Mouse (Mus musculus) MEL (cell line): ENCODE results near the gene Fbxw2. TPM values are rescaled to one million over a fixed set of nuclear protein-coding genes. Genes with fewer than 3 reads are reported as not detected.

Source experiments
- DNase-seq: peaks from one replicate; pipeline ENCODE4 v3.0.0; 2011; ENCODE audit warnings: low read depth, low spot score
- H3K27ac ChIP-seq: 2 replicates; pipeline ENCODE4 v1.5.1; 2012; ENCODE audit warnings: low read depth, mild to moderate bottlenecking, control low read depth, low read length, moderate library complexity; ENCODE audit not compliant: control insufficient read depth
- H3K27me3 ChIP-seq, 2 experiments: fragments of 150-350 bp in 1 of 2; sonication (generic) in 1 of 2; 2 replicates each; pipeline ENCODE4 v1.6.1; 2012; ENCODE audit warnings: low read length in 2 of 2, mild to moderate bottlenecking in 2 of 2, improper control_type of control experiment in 1 of 2, moderate library complexity in 1 of 2; ENCODE audit not compliant: insufficient read depth in 2 of 2, control insufficient read depth in 1 of 2
- H3K36me3 ChIP-seq, 2 experiments: 2 replicates each; pipeline ENCODE4 v1.6.1; 2012 to 2014; ENCODE audit warnings: low read length in 2 of 2, improper control_type of control experiment in 1 of 2, inconsistent platforms in 1 of 2, mild to moderate bottlenecking in 1 of 2; ENCODE audit not compliant: insufficient read depth in 2 of 2, control insufficient read depth in 1 of 2
- H3K4me1 ChIP-seq, 2 experiments: fragments of 150-350 bp in 1 of 2; sonication (generic) in 1 of 2; 2 replicates each; pipeline ENCODE4 v1.6.1; 2012; ENCODE audit warnings: low read length in 2 of 2, improper control_type of control experiment in 1 of 2, mild to moderate bottlenecking in 1 of 2; ENCODE audit not compliant: insufficient read depth in 2 of 2, control insufficient read depth in 1 of 2
- H3K4me3 ChIP-seq, 2 experiments: fragments of 150-350 bp in 1 of 2; sonication (generic) in 1 of 2; 2 replicates each; pipeline ENCODE4 v1.5.1; 2012; ENCODE audit warnings: low read depth in 2 of 2, low read length in 2 of 2, mild to moderate bottlenecking in 2 of 2, moderate library complexity in 2 of 2, control low read depth in 1 of 2, improper control_type of control experiment in 1 of 2; ENCODE audit not compliant: control insufficient read depth in 1 of 2, insufficient read depth in 1 of 2
- H3K79me2 ChIP-seq: 2 replicates; pipeline ENCODE4 v1.6.1; 2012; ENCODE audit warnings: mild to moderate bottlenecking, low read length, moderate library complexity; ENCODE audit not compliant: control insufficient read depth, poor library complexity, insufficient read depth
- H3K9ac ChIP-seq: 2 replicates; pipeline ENCODE4 v1.6.1; 2012; ENCODE audit warnings: low read depth, mild to moderate bottlenecking, control low read depth, low read length, moderate library complexity; ENCODE audit not compliant: control insufficient read depth, poor library complexity, severe bottlenecking
- H3K9me3 ChIP-seq: fragments of 150-350 bp; sonication (generic); replicated peaks from 2 replicates; pipeline ENCODE4 v1.6.1; 2012; ENCODE audit warnings: mild to moderate bottlenecking, low read length, improper control_type of control experiment, moderate library complexity; ENCODE audit not compliant: insufficient read depth
- CHD2 ChIP-seq: IDR thresholded peaks from 2 replicates; pipeline ENCODE4 v1.6.1; 2011; ENCODE audit warnings: low read length, improper control_type of control experiment
- EP300 ChIP-seq, 2 experiments: IDR thresholded peaks; 2 replicates each; pipeline ENCODE4 v1.6.1; 2011; ENCODE audit warnings: improper control_type of control experiment in 2 of 2, low read length in 2 of 2, low read depth in 1 of 2, mild to moderate bottlenecking in 1 of 2
- ETS1 ChIP-seq: IDR thresholded peaks from 2 replicates; pipeline ENCODE4 v1.6.1; 2012; ENCODE audit warnings: low read depth, mild to moderate bottlenecking, inconsistent platforms, low read length, improper control_type of control experiment, moderate library complexity
- KAT2A ChIP-seq: conservative IDR thresholded peaks from 2 replicates; pipeline ENCODE4 v1.6.1; 2012; ENCODE audit warnings: low read depth, low read length, improper control_type of control experiment, inconsistent platforms
- MAFK ChIP-seq: IDR thresholded peaks from 2 replicates; pipeline ENCODE4 v1.6.1; 2011; ENCODE audit warnings: low read depth, mild to moderate bottlenecking, low read length, improper control_type of control experiment, borderline replicate concordance
- MAX ChIP-seq: IDR thresholded peaks from 2 replicates; pipeline ENCODE4 v1.6.1; 2011; ENCODE audit warnings: low read length, improper control_type of control experiment
- MAZ ChIP-seq: IDR thresholded peaks from 2 replicates; pipeline ENCODE4 v1.6.1; 2012; ENCODE audit warnings: low read depth, mild to moderate bottlenecking, inconsistent platforms, low read length, improper control_type of control experiment
- MEF2A ChIP-seq: IDR thresholded peaks from 2 replicates; pipeline ENCODE4 v1.6.1; 2014; ENCODE audit warnings: low read depth, mild to moderate bottlenecking, inconsistent platforms, low read length, improper control_type of control experiment; ENCODE audit not compliant: poor library complexity, insufficient replicate concordance, severe bottlenecking; ENCODE audit errors: extremely low read depth
- MYB ChIP-seq: IDR thresholded peaks from 2 replicates; pipeline ENCODE4 v1.6.1; 2011; ENCODE audit warnings: mild to moderate bottlenecking, low read depth, low read length, improper control_type of control experiment
- MYC ChIP-seq: IDR thresholded peaks from 2 replicates; pipeline ENCODE4 v1.6.1; 2011; ENCODE audit warnings: low read depth, mild to moderate bottlenecking, low read length, improper control_type of control experiment, moderate library complexity
- NRF1 ChIP-seq: IDR thresholded peaks from 2 replicates; pipeline ENCODE4 v1.6.1; 2014; ENCODE audit warnings: low read depth, mild to moderate bottlenecking, inconsistent platforms, low read length, improper control_type of control experiment, moderate library complexity; ENCODE audit not compliant: poor library complexity, insufficient read depth, severe bottlenecking
- POLR2A ChIP-seq, 2 experiments: IDR thresholded peaks; 2 replicates each; pipeline ENCODE4 v1.6.1; 2011 to 2012; ENCODE audit warnings: low read length in 2 of 2, mild to moderate bottlenecking in 2 of 2, control low read depth in 1 of 2, improper control_type of control experiment in 1 of 2, low read depth in 1 of 2, moderate library complexity in 1 of 2; ENCODE audit not compliant: control insufficient read depth in 1 of 2, insufficient read depth in 1 of 2, poor library complexity in 1 of 2
- POLR2AphosphoS2 ChIP-seq: IDR thresholded peaks from 2 replicates; pipeline ENCODE4 v1.6.1; 2011; ENCODE audit warnings: low read length, improper control_type of control experiment
- RAD21 ChIP-seq: IDR thresholded peaks from 2 replicates; pipeline ENCODE4 v1.6.1; 2011; ENCODE audit warnings: mild to moderate bottlenecking, low read depth, low read length, improper control_type of control experiment
- TAL1 ChIP-seq: IDR thresholded peaks from 2 replicates; pipeline ENCODE4 v1.6.1; 2012; ENCODE audit warnings: mild to moderate bottlenecking, inconsistent platforms, low read length, moderate library complexity, mixed read lengths
- TBP ChIP-seq: IDR thresholded peaks from 2 replicates; pipeline ENCODE4 v1.8.0; 2011; ENCODE audit warnings: low read depth, low read length, improper control_type of control experiment
- UBTF ChIP-seq: IDR thresholded peaks from 2 replicates; pipeline ENCODE4 v1.6.1; 2012; ENCODE audit warnings: low read depth, mild to moderate bottlenecking, inconsistent platforms, low read length, improper control_type of control experiment, moderate library complexity, borderline replicate concordance; ENCODE audit not compliant: insufficient read depth
- USF2 ChIP-seq, 2 experiments: IDR thresholded peaks; 2 replicates each; pipeline ENCODE4 v1.6.1; 2011 to 2012; ENCODE audit warnings: improper control_type of control experiment in 2 of 2, low read length in 2 of 2, borderline replicate concordance in 1 of 2, inconsistent platforms in 1 of 2, low read depth in 1 of 2, mild to moderate bottlenecking in 1 of 2; ENCODE audit not compliant: insufficient read depth in 1 of 2
- polyA plus RNA-seq, 2 experiments: library from polyadenylated mRNA; stranded (reverse) in 1 of 2; unstranded in 1 of 2; fragments of >175 nt in 1 of 2; fragments of >200 nt in 1 of 2; gene quantifications; 2 replicates each; pipeline versions ENCODE4 v1.2.1 to v1.2.4; 2012; ENCODE audit warnings: low replicate concordance in 2 of 2, low read depth in 1 of 2; ENCODE audit not compliant: insufficient read length in 2 of 2, insufficient read depth in 1 of 2, missing spikeins in 1 of 2
- total RNA-seq: library from RNA; depleted of rRNA; stranded (reverse); fragments of 300-350 nt; gene quantifications from 2 replicates; pipeline ENCODE4 v1.2.3, GENCODE M21; 2012

Fbxw2 gene
- total and polyA plus RNA-seq, 3 experiments, result 43.7 to 101 (median 49.7) TPM

- TF ChIP-seq MAX (no peak), TBP (peak; percentile 89), NRF1 (no peak), USF2 (IDR thresholded peaks at IDR 0.05; ENCODE audit: borderline replicate concordance in 1 of 2, insufficient read depth in 1 of 2, low read depth in 1 of 2, low read length in 2 of 2) (no peak), RAD21 (no peak), CHD2 (no peak), POLR2A (IDR thresholded peaks at IDR 0.05; ENCODE audit: control insufficient read depth in 1 of 2, insufficient read depth in 1 of 2, low read depth in 1 of 2, low read length in 2 of 2, poor library complexity in 1 of 2) (peak in 1 of 2 experiments; percentile 58; a peak in 2 of 4 replicates), KAT2A (no peak), TAL1 (peak; percentile 93), MAZ (0 out of 2 replicates have a peak, but pooled peaks have one; percentile 31), MYC (peak; percentile 79; the same call in 1 of the 2 replicates)
Observed at GRCm38 (mm10) chr2:34783064-34784020, 42.8 kb downstream of the Fbxw2 start (continued).

DNA sequence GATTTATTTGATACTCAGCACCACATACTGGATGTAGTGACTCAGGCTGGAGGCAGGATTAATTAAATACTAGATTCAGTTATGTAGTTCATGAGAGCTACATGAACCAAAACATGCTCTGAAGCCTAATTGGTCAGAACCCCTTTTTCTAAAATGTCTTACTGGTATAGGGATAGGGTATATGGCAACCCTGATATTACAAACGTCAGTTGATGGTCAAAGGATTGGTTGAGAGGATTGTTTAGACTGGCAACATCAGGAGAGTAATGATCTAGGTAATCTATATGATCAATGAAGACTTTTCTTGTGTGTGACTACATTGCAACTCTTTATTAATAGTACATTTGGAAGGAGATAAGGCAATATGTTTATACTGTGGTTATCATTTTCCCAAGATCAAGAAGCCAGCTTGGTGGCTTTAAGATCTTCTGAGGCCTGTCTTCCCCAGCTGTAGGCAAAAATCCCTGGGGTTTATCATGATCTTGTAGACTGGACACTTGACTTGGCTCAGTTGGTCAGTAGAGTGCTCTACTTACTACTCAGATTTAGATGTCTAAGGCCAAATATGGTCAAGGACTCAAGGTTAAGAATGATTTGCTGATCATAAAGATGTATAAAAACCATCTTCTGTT, 48.8 kb downstream of the Fbxw2 start:
- Histone ChIP-seq H3K27me3 (no peaks in the 10 kb centered on the region), H3K9me3 (no peaks in the 10 kb centered on the region), H3K4me1 (peaks cover 0 to 14% of the 10 kb centered on the region in 2 experiments; a peak in 3 of 4 replicates), H3K9ac (no peak overlapping the region), H3K4me3 (no peak overlapping the region; a peak in 1 of 4 replicates), H3K79me2 (peaks cover 47% of the 10 kb centered on the region), H3K27ac (no peak overlapping the region), H3K36me3 (peaks cover 43 to 47% of the 10 kb centered on the region in 2 experiments)
- DNase-seq, result peak; percentile 38
- peak; percentile 91 for TF ChIP-seq POLR2AphosphoS2
- no peak for TF ChIP-seq UBTF

DNA sequence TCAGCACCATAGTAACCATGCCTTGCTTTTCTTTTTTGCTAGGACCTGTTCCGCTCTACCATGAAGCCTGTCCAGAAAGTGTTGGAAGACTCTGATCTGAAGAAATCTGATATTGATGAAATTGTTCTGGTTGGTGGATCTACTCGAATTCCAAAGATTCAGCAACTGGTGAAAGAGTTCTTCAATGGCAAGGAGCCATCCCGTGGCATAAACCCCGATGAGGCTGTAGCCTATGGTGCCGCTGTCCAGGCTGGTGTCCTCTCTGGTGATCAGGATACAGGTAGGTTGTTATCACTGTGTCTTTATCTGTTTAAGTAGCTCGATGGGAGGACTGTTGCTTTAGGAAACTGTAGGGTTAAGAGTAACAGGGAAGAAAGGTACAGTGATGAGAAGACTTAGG, 51.6 kb downstream of the Fbxw2 start:
- peaks cover 2 to 18% of the 10 kb centered on the region in 2 experiments for H3K4me1 ChIP-seq
- no peak overlapping the region for H3K27ac ChIP-seq
- H3K36me3 ChIP-seq, result peaks cover 43 to 52% of the 10 kb centered on the region in 2 experiments
- no peaks in the 10 kb centered on the region for H3K27me3 ChIP-seq
- peaks cover 63% of the 10 kb centered on the region for H3K79me2 ChIP-seq
- H3K4me3 ChIP-seq, result peak overlapping the region; percentile 68 to 92
- H3K9ac ChIP-seq, result peak overlapping the region; percentile 80
- H3K9me3 ChIP-seq, result no peaks in the 10 kb centered on the region
- DNase-seq, result peak; percentile 48
- TF ChIP-seq EP300 (IDR thresholded peaks at IDR 0.05; ENCODE audit: low read depth in 1 of 2, low read length in 2 of 2) (no peak), MEF2A (no peak), MAFK (no peak), ETS1 (no peak), MYB (no peak), NRF1 (no peak)
